In the genomic region with DNA sequence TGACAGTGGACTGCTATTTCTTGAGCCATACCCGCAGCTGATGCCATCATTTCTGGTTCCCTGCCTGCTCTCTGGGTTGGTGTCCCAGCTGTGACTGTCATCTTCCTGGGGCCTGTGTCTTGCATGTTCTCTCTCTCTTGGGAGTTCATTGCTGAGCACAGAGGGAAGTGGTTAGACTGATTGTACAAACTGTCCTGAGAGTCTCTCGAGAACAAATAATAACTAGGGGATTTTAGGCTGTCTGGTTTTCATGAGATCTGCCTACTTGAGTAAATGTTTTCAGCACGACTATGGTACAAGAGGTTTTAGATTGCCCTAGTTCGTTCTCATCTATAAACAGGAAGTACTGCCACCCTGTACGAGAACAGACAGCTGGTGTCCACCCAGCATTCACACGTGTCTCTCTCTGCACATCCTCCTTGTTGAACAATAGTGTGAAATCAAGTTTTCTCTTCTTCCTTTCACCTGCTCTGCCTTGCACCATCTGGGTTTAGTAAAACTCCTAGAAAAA, we compare ENCODE assay signal across 12 mouse cellular contexts. TPM values are rescaled to one million over a fixed set of nuclear protein-coding genes. Genes with fewer than 3 reads are reported as not detected.
DNase-seq lines count a peak whose midpoint lies in the region; ATAC-seq and TF ChIP-seq lines count a peak whose summit lies in the region.
"Had no signal": no experiment of that assay in that cellular context is flagged by ENCODE, and none has a peak within 500 bp of the region (broad histone marks: within the 10 kb centered on the region; RNA-seq: fewer than 3 reads in every experiment).

No protein-coding gene starts in this region.

- 0 out of 2 replicates have a peak overlapping the region, but pooled peaks have one; percentile 7 for H3K27ac ChIP-seq in intestine, postnatal 0 days (ENCODE audit: low read depth, low read length)
- peak overlapping the region; percentile 45; the same call in 1 of the 2 replicates for H3K27ac ChIP-seq in stomach, postnatal 0 days (replicated peaks)
- no peak overlapping the region for H3K27ac ChIP-seq in cerebellum, adult 2 months (ENCODE audit: insufficient read depth, low read length)
- H3K27ac ChIP-seq: embryonic facial prominence, embryonic 10.5 days; hindbrain, embryonic 15.5 days had no signal

- no peak for TF ChIP-seq POLR2A in cerebellum, adult 2 months (IDR thresholded peaks at IDR 0.05; ENCODE audit: borderline replicate concordance, insufficient read depth, low read length)

- no peak for TF ChIP-seq CTCF in intestine, postnatal 0 days (IDR thresholded peaks at IDR 0.05; ENCODE audit: low read depth)
- TF ChIP-seq CTCF in stomach, postnatal 0 days (IDR thresholded peaks at IDR 0.05; ENCODE audit: low read depth) = no peak
- no peak for TF ChIP-seq CTCF in cerebellum, adult 2 months (IDR thresholded peaks at IDR 0.05; ENCODE audit: borderline replicate concordance, insufficient read depth, low read depth, low read length)

- no peaks in the 10 kb centered on the region for H3K4me1 ChIP-seq in intestine, postnatal 0 days (replicated peaks; ENCODE audit: control insufficient read depth, insufficient read depth, low read length)
- H3K4me1 ChIP-seq in stomach, postnatal 0 days (replicated peaks; ENCODE audit: control insufficient read depth, insufficient read depth) = no peaks in the 10 kb centered on the region
- no peaks in the 10 kb centered on the region; the same call in 1 of the 2 replicates for H3K4me1 ChIP-seq in cerebellum, adult 2 months (ENCODE audit: control insufficient read depth, insufficient read depth, low read length)
- H3K4me1 ChIP-seq: hindbrain, embryonic 15.5 days had no signal

- no peak overlapping the region for H3K4me2 ChIP-seq in intestine, postnatal 0 days (replicated peaks; ENCODE audit: low read depth)
- H3K4me2 ChIP-seq in stomach, postnatal 0 days (replicated peaks; ENCODE audit: low read depth) = no peak overlapping the region
- H3K4me2 ChIP-seq: hindbrain, embryonic 15.5 days had no signal

- peak; percentile 30 for DNase-seq in kidney, adult 9 months
- DNase-seq in kidney, adult 8-10 months = no peak
- no peak for DNase-seq in stomach, postnatal 0 days (ENCODE audit: low spot score)
- DNase-seq in Muller cell, postnatal 12 days (ENCODE audit: inconsistent ontology term) = no peak
- DNase-seq in cerebellum, adult 2 months = no peak
- no peak for DNase-seq in adrenal gland, adult 8-10 months
- DNase-seq: forebrain, postnatal 0 days had no signal

- peaks cover 72% of the 10 kb centered on the region for H3K36me3 ChIP-seq in intestine, postnatal 0 days (ENCODE audit: control insufficient read depth, insufficient read depth)
- H3K36me3 ChIP-seq in stomach, postnatal 0 days (ENCODE audit: control insufficient read depth, insufficient read depth, low read length) = peaks cover 15% of the 10 kb centered on the region

- peak; percentile 94 for ATAC-seq in activated CD4-positive, CD25-positive, alpha-beta regulatory T cell, adult 4 months
- ATAC-seq in intestine, postnatal 0 days = peak; percentile 40; the same call in 1 of the 2 replicates
- peak; percentile 28; the same call in 1 of the 2 replicates for ATAC-seq in stomach, postnatal 0 days (ENCODE audit: low FRiP score, low TSS enrichment)
- ATAC-seq: forebrain, postnatal 0 days had no signal

- no peaks in the 10 kb centered on the region for H3K9me3 ChIP-seq in intestine, postnatal 0 days (ENCODE audit: control insufficient read depth)
- H3K9me3 ChIP-seq in stomach, postnatal 0 days (ENCODE audit: control insufficient read depth, low read length) = no peaks in the 10 kb centered on the region
- H3K9me3 ChIP-seq: embryonic facial prominence, embryonic 10.5 days; G1E; hindbrain, embryonic 15.5 days had no signal

- 37% methylated on average over 6 of the region's 6 CpGs for WGBS in intestine, postnatal 0 days
- WGBS in stomach, postnatal 0 days = 36% methylated on average over 6 of the region's 6 CpGs
- WGBS in cerebellum, adult 2 months = 60% methylated on average over 6 of the region's 6 CpGs

- no peaks in the 10 kb centered on the region for H3K27me3 ChIP-seq in intestine, postnatal 0 days (replicated peaks; ENCODE audit: control insufficient read depth, insufficient read depth, low read length)
- no peaks in the 10 kb centered on the region for H3K27me3 ChIP-seq in stomach, postnatal 0 days (ENCODE audit: control insufficient read depth, insufficient read depth, low read length)
- H3K27me3 ChIP-seq in cerebellum, adult 2 months (ENCODE audit: control insufficient read depth, insufficient read depth, low read length) = no peaks in the 10 kb centered on the region
- H3K27me3 ChIP-seq: hindbrain, embryonic 15.5 days had no signal

- H3K9ac ChIP-seq in intestine, postnatal 0 days (ENCODE audit: low read depth, low read length) = no peak overlapping the region
- H3K9ac ChIP-seq in stomach, postnatal 0 days (ENCODE audit: low read length) = no peak overlapping the region
- H3K9ac ChIP-seq: forebrain, postnatal 0 days; hindbrain, embryonic 15.5 days had no signal

- TF ChIP-seq EP300 in stomach, postnatal 0 days (optimal IDR thresholded peaks at IDR 0.05) = no peak

- no peak overlapping the region for H3K4me3 ChIP-seq in intestine, postnatal 0 days (ENCODE audit: low read depth, low read length)
- H3K4me3 ChIP-seq in stomach, postnatal 0 days (ENCODE audit: low read depth, low read length) = no peak overlapping the region
- no peak overlapping the region for H3K4me3 ChIP-seq in cerebellum, adult 2 months (replicated peaks; ENCODE audit: insufficient read depth, low read depth, low read length)
- H3K4me3 ChIP-seq: embryonic facial prominence, embryonic 10.5 days; hindbrain, embryonic 15.5 days had no signal

RNA-seq across cellular contexts. Expression of a gene that starts 15.9 kb away (rescaled TPM):
- polyA plus RNA-seq in activated CD4-positive, CD25-positive, alpha-beta regulatory T cell, adult 4 months (2017; shearing (Covaris generic)) = 1 to 10 TPM; 1.1 to 4.4 TPM
- 3.7 and 3.9 TPM in 2 replicates for polyA plus RNA-seq in intestine, postnatal 0 days (2015; fragmentation: Nextera tagmentation; extraction: Ambion mirVana)
- 3.1 and 5.1 TPM in 2 replicates for polyA plus RNA-seq in stomach, postnatal 0 days (2015; fragmentation: Nextera tagmentation; extraction: Ambion mirVana)
- 2.9 and 4.2 TPM in 2 replicates for polyA plus RNA-seq in cerebellum, adult 2 months (2012; rRNA removed)
- total RNA-seq in adrenal gland, adult 8-10 months (2022) = 10 to 100 TPM; 32.2 to 49.3 (median 41.6) TPM

RNA-seq across cellular contexts. Expression of a gene that starts 51.6 kb away (rescaled TPM):
- polyA plus RNA-seq in activated CD4-positive, CD25-positive, alpha-beta regulatory T cell, adult 4 months (2017; shearing (Covaris generic)) = 10 to 100 TPM; 21.8 to 34.3 TPM
- 25.8 and 27.2 TPM in 2 replicates for polyA plus RNA-seq in intestine, postnatal 0 days (2015; fragmentation: Nextera tagmentation; extraction: Ambion mirVana)
- polyA plus RNA-seq in stomach, postnatal 0 days (2015; fragmentation: Nextera tagmentation; extraction: Ambion mirVana) = 10.4 and 11.1 TPM in 2 replicates
- 78.9 and 84.8 TPM in 2 replicates for polyA plus RNA-seq in cerebellum, adult 2 months (2012; rRNA removed)
- total RNA-seq in adrenal gland, adult 8-10 months (2022) = 10 to 100 TPM; 44.7 to 78.6 (median 59.1) TPM

Comparison
In these comparisons a context has a peak if more than half of its experiments do, and no peak if none do; other contexts are left out.
1. ATAC-seq: peak in every context shown above with its lines; median percentile 94 in activated CD4-positive, CD25-positive, alpha-beta regulatory T cell, adult 4 months; 40 in intestine, postnatal 0 days; 28 in stomach, postnatal 0 days.